Mouse (Mus musculus) brain, embryonic 14.5 days (tissue): ENCODE data around the gene Uqcr10. TPM values are rescaled to one million over a fixed set of nuclear protein-coding genes. Genes with fewer than 3 reads are reported as not detected.

Source experiments
- DNase-seq: peaks from one replicate; pipeline ENCODE4 v3.0.0-alpha.2; 2011; ENCODE audit warnings: low read depth
- CTCF ChIP-seq: fragments of 200-500 bp; IDR thresholded peaks from 2 replicates; pipeline ENCODE4 v1.5.1; 2012; ENCODE audit warnings: inconsistent platforms, mild to moderate bottlenecking, moderate library complexity, borderline replicate concordance; ENCODE audit not compliant: insufficient read depth, insufficient read length; ENCODE audit errors: extremely low read depth
- POLR2A ChIP-seq: fragments of 200-500 bp; IDR thresholded peaks from 2 replicates; pipeline ENCODE4 v1.6.1; 2012; ENCODE audit warnings: mild to moderate bottlenecking, inconsistent platforms, borderline replicate concordance; ENCODE audit not compliant: poor library complexity, insufficient read depth, insufficient read length, severe bottlenecking; ENCODE audit errors: extremely low read depth
- polyA plus RNA-seq: library from polyadenylated mRNA; depleted of rRNA; stranded (reverse); fragments of >200 nt; gene quantifications from 2 replicates; pipeline ENCODE4 v1.2.3, GENCODE M21; 2012

Uqcr10 gene
- polyA plus RNA-seq, 1 experiment, result 554 TPM

DNA sequence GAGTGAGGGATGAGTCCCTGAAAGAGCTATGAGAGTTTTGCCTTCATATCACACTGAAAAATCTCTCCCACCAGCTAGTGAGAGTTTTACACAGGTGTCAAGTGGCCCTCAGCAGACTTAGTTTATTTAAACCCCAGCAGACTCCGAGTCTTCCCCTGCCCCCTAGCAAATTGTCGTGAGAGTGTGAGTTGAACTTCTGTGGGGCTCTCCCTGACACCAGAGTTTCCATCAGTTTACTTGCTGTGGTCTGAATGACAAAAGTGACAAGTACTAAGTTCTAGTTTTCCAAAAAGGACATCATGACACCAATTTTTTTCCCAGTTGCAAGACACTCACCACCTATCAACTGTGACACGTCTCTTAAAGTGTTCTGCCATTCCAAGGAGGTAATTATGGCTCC, 16.3 kb downstream of the Uqcr10 start:
- no peak for DNase-seq
- TF ChIP-seq CTCF (no peak), POLR2A (no peak)

DNA sequence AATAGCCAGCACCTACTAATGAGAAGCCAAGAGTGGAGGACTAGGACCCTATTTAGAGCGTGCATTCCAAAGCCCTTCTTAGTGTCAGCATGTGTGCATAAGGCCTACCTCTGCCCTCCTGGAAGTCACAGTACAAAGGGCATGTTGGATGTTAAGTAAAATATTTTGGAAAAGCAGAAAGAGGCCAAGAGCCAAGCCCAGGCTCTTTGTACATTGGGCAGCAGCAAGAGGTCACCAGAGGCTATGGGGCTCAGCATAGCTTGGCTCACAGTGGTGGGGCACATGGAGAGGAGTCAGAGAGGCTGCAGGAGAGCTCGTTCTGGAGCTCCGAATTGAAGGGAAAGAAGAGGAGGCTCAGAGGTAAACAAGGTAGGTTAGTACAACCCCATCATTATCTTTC, 17.1 kb downstream of the Uqcr10 start:
- DNase-seq, result no peak
- TF ChIP-seq CTCF, result no peak
- no peak for TF ChIP-seq POLR2A

- DNase-seq, result no peak
- TF ChIP-seq POLR2A (no peak), CTCF (no peak)
Measured at GRCm38 (mm10) chr11:4685510-4685909, 18.6 kb downstream of the Uqcr10 start.

GRCm38 (mm10) chr11:4685071-4685470, 19.1 kb downstream of the Uqcr10 start:
- TF ChIP-seq POLR2A (no peak), CTCF (no peak)
- no peak for DNase-seq

DNA sequence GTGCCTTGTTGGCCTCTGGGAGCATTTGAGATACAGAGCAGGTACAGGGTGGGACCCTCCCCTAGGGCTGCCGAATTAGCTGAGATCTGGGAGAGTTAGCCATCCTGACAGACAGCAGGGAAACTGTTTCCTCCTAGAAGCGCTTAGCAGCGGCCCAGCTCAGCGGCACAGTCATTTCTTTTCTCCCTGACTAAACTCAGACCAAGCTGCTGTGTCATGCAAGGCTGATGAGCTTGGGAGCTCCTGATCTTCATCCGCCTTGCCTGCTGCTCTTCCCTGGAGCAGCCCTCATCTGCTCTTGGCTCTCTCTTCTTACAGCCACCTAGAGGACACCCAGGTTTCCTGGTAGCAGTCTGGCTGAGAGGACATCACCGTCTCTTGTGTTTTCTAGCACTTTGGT, 20.0 kb downstream of the Uqcr10 start:
- TF ChIP-seq POLR2A (no peak), CTCF (no peak)
- DNase-seq, result no peak

- TF ChIP-seq CTCF, result no peak
- no peak for TF ChIP-seq POLR2A
- no peak for DNase-seq
Measured at GRCm38 (mm10) chr11:4683516-4683915, 20.6 kb downstream of the Uqcr10 start.

DNA sequence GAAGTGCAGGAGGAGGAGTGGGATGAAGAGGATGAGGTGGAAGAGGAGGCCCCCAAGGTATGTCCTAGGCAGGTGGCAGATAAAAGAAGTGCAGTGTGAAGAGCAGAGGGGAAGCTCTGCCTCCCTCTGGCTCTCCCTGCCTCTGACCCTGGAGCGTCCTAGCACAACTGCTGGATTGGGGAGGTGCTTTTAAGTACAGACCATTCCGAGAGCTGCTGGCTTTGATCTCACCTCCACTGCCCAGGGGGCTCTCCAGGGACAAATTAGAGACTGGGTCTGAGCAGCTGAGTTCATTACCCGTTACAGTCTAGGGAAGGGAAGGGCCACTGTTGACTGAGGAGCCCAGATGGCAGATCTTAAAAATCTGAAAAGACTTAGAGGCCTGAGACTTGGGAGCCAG, 24.0 kb downstream of the Uqcr10 start:
- TF ChIP-seq CTCF, result no peak
- TF ChIP-seq POLR2A, result no peak
- DNase-seq, result peak; percentile 19

DNA sequence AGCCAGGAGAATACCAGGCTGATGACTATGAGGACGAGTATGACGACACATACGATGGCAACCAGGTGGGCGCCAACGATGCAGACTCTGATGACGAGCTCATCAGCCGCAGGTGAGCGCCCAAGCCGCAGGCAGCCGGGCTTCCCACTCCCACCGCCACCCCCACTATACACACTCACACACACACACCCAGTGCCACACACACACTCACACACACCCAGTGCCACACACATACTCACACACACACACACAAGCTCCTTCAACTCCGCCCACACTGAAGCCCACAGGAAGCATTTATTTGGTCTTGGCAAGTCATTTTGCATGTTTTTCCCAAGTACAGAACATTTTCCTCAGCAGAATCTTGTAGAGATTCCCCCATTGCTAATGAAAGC, 24.7 kb downstream of the Uqcr10 start:
- TF ChIP-seq POLR2A, result no peak
- TF ChIP-seq CTCF, result no peak
- no peak for DNase-seq

DNA sequence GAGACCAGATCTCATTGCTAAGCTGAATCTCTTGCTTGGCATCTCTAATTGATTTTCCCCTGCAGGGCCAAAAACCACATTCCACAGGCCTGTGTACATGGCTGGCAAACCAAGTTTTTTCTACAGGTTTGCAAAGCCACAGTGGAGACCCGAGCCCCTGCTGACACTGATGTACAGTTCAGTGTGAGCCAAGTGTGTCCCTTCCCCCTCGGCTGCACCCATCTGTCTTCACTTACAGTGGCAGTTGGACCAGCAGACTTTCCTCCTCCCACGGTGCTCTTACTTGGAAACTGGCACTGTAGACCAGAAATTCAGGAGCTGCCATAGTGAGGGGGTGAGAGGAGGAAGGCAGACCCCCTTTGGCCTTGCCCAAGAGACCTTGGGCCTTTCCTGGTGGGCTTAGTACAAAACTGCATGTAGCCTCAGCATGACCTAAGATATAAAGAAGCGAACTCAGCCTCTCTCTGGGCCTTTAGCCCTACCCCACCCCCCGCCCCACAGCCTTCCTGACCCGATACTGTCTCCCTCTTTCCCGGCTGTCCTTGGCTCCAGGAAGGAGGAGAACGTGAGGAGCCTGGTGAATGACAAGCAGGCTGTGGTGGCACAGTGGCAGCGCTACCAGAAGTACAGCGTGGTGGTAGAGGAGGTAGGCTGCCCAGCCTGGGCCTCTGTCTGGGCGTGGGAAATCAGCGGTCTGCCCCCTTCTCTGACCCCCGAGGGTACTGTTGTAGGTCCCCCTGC, 25.3 kb downstream of the Uqcr10 start:
- TF ChIP-seq CTCF, result no peak
- TF ChIP-seq POLR2A, result no peak
- DNase-seq, result peak; percentile 28

GRCm38 (mm10) chr11:4677250-4677872, 26.8 kb downstream of the Uqcr10 start:
- no peak for DNase-seq
- no peak for TF ChIP-seq POLR2A
- no peak for TF ChIP-seq CTCF

DNA sequence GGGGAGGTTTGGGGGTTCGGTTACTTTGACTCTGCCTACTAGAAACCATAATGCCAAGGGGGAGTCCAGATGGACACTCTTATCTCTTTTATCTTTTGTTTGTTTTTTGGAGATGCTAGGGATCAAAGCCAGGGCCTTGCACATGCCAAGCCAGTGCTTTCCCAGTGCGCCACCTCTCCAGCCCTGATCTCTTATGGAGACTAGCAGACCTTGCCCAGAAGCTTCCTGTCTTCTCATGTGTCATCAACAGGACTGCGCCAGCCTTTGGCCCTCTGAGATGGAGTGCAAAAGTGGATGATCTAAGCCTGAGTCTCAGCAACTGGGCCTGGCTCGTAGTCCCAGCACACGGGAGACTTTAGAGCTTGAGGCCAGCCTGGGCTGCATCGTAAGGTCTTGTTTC, 28.4 kb downstream of the Uqcr10 start:
- TF ChIP-seq POLR2A, result no peak
- no peak for TF ChIP-seq CTCF

GRCm38 (mm10) chr11:4675126-4675562, 29.0 kb downstream of the Uqcr10 start:
- no peak for DNase-seq
- TF ChIP-seq POLR2A (no peak), CTCF (no peak)

More for the DNA sequence above, 28.4 kb downstream of the Uqcr10 start:
- DNase-seq, result no peak

DNA sequence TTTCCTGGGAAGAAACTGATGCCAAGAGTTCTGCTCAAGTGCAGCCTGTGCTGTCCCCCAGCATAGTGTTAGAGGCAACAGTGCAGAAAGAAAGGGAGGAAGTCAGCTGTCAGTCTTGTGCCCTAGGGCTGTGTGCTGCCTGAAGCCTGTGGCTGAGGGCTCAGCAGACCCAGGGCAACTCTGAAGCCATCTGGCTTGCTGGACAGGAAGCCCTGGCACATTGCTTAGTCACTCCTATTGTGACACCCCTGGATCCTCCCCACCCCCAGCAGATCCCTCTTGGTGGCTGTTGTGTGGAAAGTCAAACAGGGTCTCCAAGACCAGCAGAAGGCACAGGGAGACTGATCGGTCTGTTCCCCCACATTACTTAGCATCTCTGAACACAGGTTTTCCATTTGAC, 29.5 kb downstream of the Uqcr10 start:
- DNase-seq, result no peak
- TF ChIP-seq POLR2A (no peak), CTCF (no peak)

DNA sequence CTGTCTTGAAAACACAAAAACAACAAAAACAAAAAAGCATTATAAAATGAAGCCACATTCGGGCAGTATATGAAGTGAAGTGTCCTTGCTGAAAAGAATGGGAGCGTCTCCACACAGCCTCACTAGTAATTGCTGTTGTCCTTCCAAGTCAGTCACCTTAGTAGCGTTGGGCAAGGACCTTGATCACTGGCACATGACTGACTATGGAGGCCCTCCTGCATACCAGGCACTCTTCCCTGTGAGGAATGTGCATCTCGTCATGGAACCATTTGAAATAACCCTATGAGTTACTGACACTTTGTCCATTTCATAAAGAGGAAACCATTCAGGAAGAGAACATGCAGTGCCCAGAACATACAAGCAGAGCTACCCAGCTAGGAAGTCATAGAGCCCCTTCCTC, 32.4 kb downstream of the Uqcr10 start:
- DNase-seq, result no peak
- no peak for TF ChIP-seq CTCF
